Mouse (Mus musculus) midbrain, embryonic 10.5 days (tissue): ENCODE measurements around the gene Exoc3l4. TPM values are rescaled to one million over a fixed set of nuclear protein-coding genes. Genes with fewer than 3 reads are reported as not detected.

Experiments used
- DNase-seq: peaks from one replicate; pipeline ENCODE4 v3.0.0-alpha.2; 2017; ENCODE audit warnings: low spot score
- H3K27ac ChIP-seq: fragments of 300-500 bp; sonication (generic); replicated peaks from 2 replicates; pipeline ENCODE4 v1.5.1; 2016; ENCODE audit warnings: mild to moderate bottlenecking
- H3K27me3 ChIP-seq: fragments of 300-500 bp; sonication (generic); 2 replicates; pipeline ENCODE4 v1.6.1; 2016; ENCODE audit warnings: low read depth, mild to moderate bottlenecking; ENCODE audit not compliant: poor library complexity, severe bottlenecking
- H3K36me3 ChIP-seq: fragments of 300-500 bp; sonication (generic); 2 replicates; pipeline ENCODE4 v1.6.1; 2016; ENCODE audit warnings: mild to moderate bottlenecking, moderate library complexity
- H3K4me1 ChIP-seq: fragments of 300-500 bp; sonication (generic); 2 replicates; pipeline ENCODE4 v1.6.1; 2016
- H3K4me3 ChIP-seq: fragments of 300-500 bp; sonication (generic); 2 replicates; pipeline ENCODE4 v1.5.1; 2016; ENCODE audit warnings: mild to moderate bottlenecking, moderate library complexity
- H3K9me3 ChIP-seq: fragments of 300-500 bp; sonication (generic); replicated peaks from 2 replicates; pipeline ENCODE4 v1.6.1; 2016; ENCODE audit warnings: mild to moderate bottlenecking
- WGBS: fragments of 180-500 bp; shearing (Covaris S2); methylation state at CpG from one replicate; pipeline ENCODE4 v1.1.7; 2016; 5-methylcytosine and 5-hydroxymethylcytosine counted together
- polyA plus RNA-seq: library from polyadenylated mRNA; unstranded; fragments of >200 nt; fragmentation: Nextera tagmentation; extraction: Ambion mirVana; gene quantifications from 2 replicates; pipeline ENCODE4 v1.2.1, GENCODE M21; 2016

Gene Exoc3l4
- polyA plus RNA-seq, 1 experiment from 2014 or later, result 4.3 TPM

DNA sequence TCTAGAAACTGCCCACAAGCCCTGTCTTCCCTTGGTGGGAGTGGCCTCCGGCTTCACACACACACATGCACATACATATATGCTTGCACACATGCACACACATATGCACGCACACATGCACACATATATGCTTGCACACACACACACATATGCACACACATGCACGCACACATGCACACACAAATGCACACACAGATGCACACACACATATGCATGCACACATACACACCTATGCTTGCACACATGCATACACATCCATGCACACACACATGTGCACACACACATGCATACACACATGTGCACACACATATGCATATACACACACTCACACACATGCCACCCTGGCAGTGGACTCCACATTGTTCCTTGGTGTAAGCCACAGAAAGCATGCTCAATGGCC lies 57.6 kb downstream of the Exoc3l4 start:
- Histone ChIP-seq H3K4me3 (no peak overlapping the region), H3K36me3 (no peaks in the 10 kb centered on the region), H3K9me3 (no peaks in the 10 kb centered on the region), H3K27me3 (peaks cover 6% of the 10 kb centered on the region; the same call in 1 of the 2 replicates), H3K4me1 (peaks cover 8% of the 10 kb centered on the region), H3K27ac (no peak overlapping the region)
- WGBS, result 91% methylated on average over 3 of the region's 3 CpGs
- no peak for DNase-seq

- no peak for DNase-seq
- WGBS, result 58% methylated on average over 8 of the region's 8 CpGs
- Histone ChIP-seq H3K36me3 (no peaks in the 10 kb centered on the region), H3K9me3 (no peaks in the 10 kb centered on the region), H3K27ac (no peak overlapping the region), H3K4me1 (peaks cover 8% of the 10 kb centered on the region; the same call in 1 of the 2 replicates), H3K27me3 (peaks cover 5% of the 10 kb centered on the region; the same call in 1 of the 2 replicates), H3K4me3 (no peak overlapping the region)
These were observed 58.3 kb downstream of the Exoc3l4 start for GRCm38 (mm10) chr12:111474893-111475643.

GRCm38 (mm10) chr12:111478924-111479323 lies 62.1 kb downstream of the Exoc3l4 start:
- Histone ChIP-seq H3K9me3 (no peaks in the 10 kb centered on the region), H3K27me3 (peaks cover 17% of the 10 kb centered on the region), H3K36me3 (no peaks in the 10 kb centered on the region), H3K4me3 (no peak overlapping the region), H3K27ac (no peak overlapping the region), H3K4me1 (peaks cover 16% of the 10 kb centered on the region)
- 70% methylated on average over 5 of the region's 5 CpGs for WGBS
- DNase-seq, result no peak

GRCm38 (mm10) chr12:111479917-111480316 lies 63.1 kb downstream of the Exoc3l4 start:
- Histone ChIP-seq H3K4me3 (no peak overlapping the region), H3K27ac (no peak overlapping the region), H3K4me1 (peaks cover 12% of the 10 kb centered on the region), H3K36me3 (no peaks in the 10 kb centered on the region), H3K27me3 (peaks cover 27% of the 10 kb centered on the region), H3K9me3 (no peaks in the 10 kb centered on the region)
- WGBS, result 74% methylated on average over 2 of the region's 2 CpGs
- DNase-seq, result no peak

Other genes starting within 250 kb of the Exoc3l4 start
- gene 4930595D18Rik, start 232.5 kb upstream of the Exoc3l4 start, polyA plus RNA-seq, result not detected in 2 replicates
- 0.11 and 0.17 TPM in 2 replicates for gene Amn, start 145.9 kb upstream of the Exoc3l4 start, polyA plus RNA-seq
- gene Cdc42bpb, start 39.3 kb upstream of the Exoc3l4 start, polyA plus RNA-seq, result 31.4 and 32.0 TPM in 2 replicates
- not detected in 2 replicates for gene Lbhd2, start 10.2 kb upstream of the Exoc3l4 start, polyA plus RNA-seq
- 1.6 and 2.4 TPM in 2 replicates for gene Tnfaip2, start 25.5 kb downstream of the Exoc3l4 start, polyA plus RNA-seq
- gene Gm266, start 68.8 kb downstream of the Exoc3l4 start, polyA plus RNA-seq, result 7.8 and 10.4 TPM in 2 replicates
- 713 and 786 TPM in 2 replicates for gene Eif5, start 121.0 kb downstream of the Exoc3l4 start, polyA plus RNA-seq
- gene Mark3, start 157.5 kb downstream of the Exoc3l4 start, polyA plus RNA-seq, result 44.2 and 47.4 TPM in 2 replicates